Mouse (Mus musculus) brain, embryonic 14.5 days (tissue): ENCODE measurements at regions not wholly inside any gene's neighbourhood (a gene's known extent, or its start where the extent isn't known, plus 50 kb on each side); places are given as distances from the start of the nearest gene placed in this dataset.

Experiments
- CTCF ChIP-seq: fragments of 200-500 bp; IDR thresholded peaks from 2 replicates; pipeline ENCODE4 v1.5.1; 2012; ENCODE audit warnings: inconsistent platforms, mild to moderate bottlenecking, moderate library complexity, borderline replicate concordance; ENCODE audit not compliant: insufficient read depth, insufficient read length; ENCODE audit errors: extremely low read depth
- POLR2A ChIP-seq: fragments of 200-500 bp; IDR thresholded peaks from 2 replicates; pipeline ENCODE4 v1.6.1; 2012; ENCODE audit warnings: mild to moderate bottlenecking, inconsistent platforms, borderline replicate concordance; ENCODE audit not compliant: poor library complexity, insufficient read depth, insufficient read length, severe bottlenecking; ENCODE audit errors: extremely low read depth

DNA sequence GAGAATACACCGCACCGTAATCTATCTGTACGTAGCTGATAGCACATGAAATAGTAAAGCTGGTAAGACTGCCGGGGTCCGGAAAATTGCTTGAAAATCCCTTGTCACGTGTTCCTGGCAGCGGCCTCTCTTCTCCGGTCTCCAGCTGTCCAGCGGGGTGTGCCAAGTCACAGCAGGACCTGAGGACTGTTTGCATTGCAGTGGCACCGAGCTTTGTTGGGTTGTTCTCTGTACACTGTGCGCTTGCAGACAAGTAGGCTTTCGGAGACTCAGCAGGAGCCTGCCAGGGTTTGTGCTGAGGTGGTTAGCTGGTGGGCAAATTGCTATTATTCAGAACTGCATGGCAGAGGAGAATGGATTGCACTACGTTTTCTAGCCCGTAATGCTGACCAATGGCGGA, 152.7 kb upstream of the Atp5g3 start:
- TF ChIP-seq POLR2A (no peak), CTCF (no peak)
